Mouse (Mus musculus): ENCODE data around the gene 9530053A07Rik.

Gene 9530053A07Rik

DNA sequence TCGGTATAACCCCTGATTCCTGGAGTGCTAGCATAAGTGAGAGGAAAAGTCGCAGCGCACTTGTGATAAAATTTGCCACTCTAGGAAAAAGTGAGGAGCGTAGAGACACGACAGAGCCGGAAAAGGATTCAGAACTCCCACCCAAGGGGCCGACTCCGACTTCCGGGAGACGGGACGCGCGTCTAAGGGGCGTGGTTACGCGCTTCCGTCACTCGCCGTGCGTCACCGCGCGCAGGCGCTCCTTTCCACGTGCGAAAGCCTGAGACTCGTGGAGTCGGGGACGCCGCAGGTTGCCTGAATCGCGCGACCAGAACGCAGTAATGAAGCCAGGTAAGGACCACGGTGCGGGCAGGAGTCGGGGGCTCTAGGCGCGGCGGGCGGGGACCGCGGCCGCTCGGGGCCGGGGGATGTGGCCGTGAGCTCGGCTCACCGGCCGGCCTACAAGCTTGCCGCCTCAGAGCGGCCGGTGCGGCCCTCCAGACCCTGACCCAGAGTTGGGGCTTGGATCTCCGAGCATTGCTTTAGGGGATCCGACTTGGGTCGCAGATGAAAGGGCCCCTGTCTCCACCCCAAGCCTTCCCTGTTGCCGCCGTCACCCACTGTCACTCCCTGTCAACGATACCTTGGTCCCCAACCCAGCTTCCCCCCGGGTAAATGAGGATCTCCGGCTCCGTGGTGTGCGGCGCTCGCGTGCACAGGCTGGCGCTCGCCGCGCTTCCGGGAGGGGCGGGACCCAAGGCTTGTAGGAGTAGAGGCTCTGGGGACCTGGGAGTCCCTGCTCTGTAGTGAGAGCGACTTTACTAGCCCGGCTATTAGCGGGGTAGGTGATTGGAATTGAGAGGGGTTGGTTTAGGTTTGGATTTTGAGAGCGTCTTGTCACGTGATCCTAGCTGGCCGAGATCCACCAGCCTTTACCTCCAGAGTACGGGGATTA lies 40.5 kb downstream of the 9530053A07Rik start, which contains the start of gene Fbl:
TSS of gene Fbl (plus strand) at position 222 of the 934 bp plus-strand sequence.
- peak; percentile 94 for DNase-seq (ENCODE audit: extremely low read depth, insufficient read length, low spot score)

DNA sequence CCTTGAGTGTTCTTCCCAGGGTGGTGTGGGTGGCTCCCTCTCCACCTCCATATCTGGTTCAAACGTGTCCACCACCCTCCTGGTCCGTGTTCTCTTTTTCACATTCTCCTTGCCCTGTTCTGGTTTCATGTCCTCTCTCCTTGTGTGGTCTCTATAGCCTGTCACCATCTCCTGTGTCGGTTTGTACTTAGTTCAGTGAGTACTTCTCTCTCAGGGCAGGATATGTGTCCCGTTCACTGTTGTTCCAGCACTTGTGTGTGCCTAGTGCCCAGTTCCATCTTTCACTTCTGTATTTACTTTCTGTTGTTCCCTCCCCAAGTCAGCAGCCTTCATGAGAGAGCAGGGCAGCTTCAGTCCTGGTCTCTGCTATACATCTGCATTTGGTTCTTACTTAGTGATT lies 46.1 kb downstream of the 9530053A07Rik start:
- no peak for DNase-seq (ENCODE audit: extremely low read depth, insufficient read length, low spot score)

DNA sequence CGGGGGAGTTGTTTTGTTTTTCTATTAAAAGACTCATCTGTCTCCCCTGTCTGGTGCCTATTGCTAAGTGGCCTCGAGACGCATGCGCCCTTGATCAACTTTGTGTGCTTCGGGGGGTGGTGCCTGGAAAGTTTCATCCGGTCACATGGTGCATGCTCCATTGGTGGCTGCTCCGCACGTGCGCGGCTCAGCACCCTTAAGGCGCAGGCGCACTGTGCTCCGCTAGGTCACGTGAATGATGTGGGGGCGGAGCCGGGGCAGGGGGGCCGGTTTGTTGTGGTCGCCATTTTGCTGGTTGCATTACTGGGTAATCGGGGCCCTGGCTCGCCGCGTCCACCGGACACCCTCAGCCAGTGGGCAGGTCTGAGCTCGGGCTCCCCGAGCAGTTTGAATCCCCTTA lies 50.0 kb downstream of the 9530053A07Rik start, which contains the start of gene Dyrk1b:
TSS of gene Dyrk1b (plus strand) at position 242 of the 400 bp plus-strand sequence.
- peak; percentile 49 for DNase-seq (ENCODE audit: extremely low read depth, insufficient read length, low spot score)

DNA sequence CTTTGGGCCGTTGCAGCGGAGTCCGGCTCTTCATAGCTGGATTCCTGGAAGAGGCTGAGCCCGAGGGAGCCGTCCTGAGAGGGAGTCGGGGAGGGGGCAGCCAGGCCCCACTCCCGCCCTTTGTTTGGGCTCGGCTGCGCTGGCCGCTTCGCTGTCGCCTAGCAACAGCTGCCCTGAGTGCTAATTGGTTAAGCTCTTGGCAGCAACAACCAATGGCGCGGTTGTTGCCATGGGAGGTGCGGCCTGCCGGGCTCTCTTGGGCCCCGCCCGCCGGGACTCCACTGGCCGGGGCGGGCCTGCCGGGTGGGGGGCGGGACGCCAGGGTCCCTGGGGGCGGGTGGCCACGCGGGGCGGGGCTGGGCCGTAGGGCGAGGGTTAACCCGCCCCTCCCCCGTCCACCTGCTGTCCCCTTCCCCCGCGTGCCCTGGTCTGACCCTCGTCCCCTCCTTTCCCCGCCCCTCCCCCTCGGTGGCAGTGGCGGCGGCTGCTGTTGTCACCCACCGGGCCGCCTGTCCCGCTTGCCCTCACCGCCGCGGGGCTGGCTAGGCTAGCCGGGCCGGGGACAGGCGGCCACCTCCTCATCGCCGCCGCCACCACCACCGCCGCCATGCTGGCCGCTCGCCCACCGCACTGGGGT lies 50.6 kb downstream of the 9530053A07Rik start:
- DNase-seq (ENCODE audit: extremely low read depth, insufficient read length, low spot score) = peak; percentile 26

DNA sequence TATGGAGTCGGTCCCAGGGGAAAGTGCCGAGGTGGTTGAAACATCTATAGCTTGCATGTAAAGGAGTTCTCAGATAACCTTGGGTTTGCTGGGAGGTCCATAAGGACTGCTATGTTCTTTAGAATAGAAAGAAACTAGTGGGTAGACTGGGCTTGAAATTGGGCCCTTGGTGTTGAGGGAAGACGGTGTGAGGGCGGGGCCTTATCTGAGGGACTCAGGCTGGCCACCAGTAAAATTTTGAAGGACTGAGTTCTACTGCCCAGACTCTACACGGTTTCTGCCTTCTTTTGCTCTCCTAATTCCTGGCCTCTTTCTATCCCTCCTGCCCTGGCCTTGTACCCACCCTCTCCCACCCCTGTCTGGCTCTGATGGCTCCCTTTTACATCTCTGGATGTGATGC lies 51.6 kb downstream of the 9530053A07Rik start:
- DNase-seq (ENCODE audit: extremely low read depth, insufficient read length, low spot score) = no peak

DNA sequence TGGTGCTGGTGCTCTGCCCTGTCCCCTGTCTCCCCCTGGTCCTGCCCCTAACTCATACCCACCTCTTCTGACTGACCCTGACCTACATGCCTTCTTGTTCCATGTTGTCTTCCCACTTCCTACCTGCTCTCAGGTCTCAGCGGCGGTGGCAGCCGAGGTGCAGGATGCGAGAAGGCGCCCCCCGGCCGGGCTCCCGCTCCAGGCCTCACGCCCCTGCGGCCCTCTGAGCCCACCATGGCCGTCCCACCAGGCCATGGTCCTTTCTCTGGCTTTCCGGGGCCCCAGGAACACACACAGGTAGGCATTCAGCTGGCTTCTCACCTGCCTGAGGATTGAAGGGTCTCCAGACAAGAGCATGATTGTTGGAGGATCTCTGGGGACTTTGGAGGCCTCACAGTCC lies 52.1 kb downstream of the 9530053A07Rik start:
- DNase-seq (ENCODE audit: extremely low read depth, insufficient read length, low spot score) = no peak

DNA sequence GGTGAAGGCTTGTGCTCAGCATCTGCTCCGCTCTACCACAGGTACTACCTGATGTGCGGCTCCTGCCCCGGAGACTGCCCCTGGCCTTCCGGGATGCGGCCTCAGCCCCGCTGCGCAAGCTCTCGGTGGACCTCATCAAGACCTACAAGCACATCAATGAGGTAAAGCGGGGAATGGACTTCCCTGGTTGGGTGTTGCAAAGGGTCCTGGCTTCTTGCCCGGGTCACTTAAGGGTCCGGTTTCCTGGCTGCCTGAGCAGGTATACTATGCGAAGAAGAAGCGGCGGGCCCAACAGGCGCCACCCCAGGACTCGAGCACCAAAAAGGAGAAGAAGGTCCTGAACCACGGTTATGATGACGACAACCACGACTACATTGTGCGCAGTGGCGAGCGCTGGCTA lies 53.1 kb downstream of the 9530053A07Rik start:
- no peak for DNase-seq (ENCODE audit: extremely low read depth, insufficient read length, low spot score)

DNA sequence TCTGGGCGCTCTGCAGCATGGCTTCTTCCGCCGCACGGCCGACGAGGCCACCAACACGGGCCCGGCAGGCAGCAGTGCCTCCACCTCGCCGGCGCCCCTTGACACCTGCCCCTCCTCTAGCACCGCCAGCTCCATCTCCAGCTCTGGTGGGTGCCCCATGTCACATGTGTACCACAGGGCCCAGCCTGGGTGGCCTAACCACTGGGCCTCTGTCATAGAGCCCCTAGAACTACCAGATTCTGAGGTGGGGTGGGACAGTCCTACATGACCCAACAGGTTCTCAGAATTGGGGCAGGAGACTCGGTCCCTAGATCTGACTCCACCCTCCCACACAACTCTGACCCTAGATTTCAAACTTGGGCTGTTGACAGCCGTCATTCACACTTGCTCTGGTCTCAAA lies 56.6 kb downstream of the 9530053A07Rik start:
- DNase-seq (ENCODE audit: extremely low read depth, insufficient read length, low spot score) = no peak

DNA sequence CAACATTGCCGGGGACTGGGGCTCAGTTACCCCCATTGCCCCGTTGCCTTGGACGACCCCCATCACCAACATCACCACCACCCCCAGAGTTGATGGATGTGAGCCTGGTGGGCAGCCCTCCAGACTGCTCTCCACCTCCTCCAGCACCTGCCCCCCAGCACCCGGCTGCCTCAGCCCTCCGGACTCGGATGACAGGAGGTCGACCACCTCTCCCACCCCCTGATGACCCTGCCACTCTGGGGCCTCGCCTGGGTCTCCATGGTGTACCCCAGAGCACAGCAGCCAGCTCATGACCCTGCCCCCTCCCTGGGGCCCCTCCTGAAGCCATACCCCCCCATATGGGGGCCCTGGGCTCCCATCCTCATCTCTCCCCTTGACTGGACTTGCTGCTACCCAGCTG lies 57.4 kb downstream of the 9530053A07Rik start:
- no peak for DNase-seq (ENCODE audit: extremely low read depth, insufficient read length, low spot score)

DNA sequence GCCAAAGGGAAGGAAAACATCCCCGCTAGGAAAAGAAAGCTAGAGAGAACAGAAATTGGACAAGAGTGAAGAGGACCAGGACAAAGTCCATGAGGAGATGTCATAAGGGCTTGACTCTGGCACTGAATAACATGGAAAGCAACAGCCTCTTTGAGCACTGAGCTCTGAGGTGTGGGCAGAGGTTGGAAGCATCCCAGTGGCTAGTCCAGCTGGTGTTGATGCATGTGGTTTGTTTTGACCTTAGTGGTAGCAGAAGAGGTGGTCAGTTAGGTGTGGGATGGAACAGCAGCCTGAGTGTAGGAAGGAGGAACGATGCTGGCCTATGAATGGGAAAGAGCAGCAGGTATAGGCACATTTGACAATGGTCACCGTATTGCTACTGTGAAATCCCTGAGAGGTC lies 62.2 kb downstream of the 9530053A07Rik start:
- DNase-seq (ENCODE audit: extremely low read depth, insufficient read length, low spot score) = no peak

DNA sequence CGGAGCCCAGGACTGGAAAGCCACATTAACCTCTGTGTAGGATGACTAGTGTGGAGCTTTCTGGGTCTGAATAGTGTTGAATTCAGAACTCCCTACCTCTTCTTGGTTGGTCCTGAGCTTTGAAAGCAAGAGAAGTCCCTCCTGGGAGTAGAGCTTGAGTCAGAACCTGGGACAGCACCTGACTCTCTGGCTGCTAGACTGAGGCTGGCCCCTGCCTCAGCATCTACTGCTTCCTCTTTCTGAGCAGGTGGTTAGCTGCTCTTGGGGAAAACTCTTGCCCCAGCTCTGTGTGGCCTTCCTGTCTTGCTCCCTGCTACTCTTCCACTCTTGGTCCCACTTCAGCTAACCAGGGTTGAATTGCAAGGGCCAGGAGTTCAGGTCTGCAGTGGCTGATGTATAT lies 62.6 kb downstream of the 9530053A07Rik start:
- DNase-seq (ENCODE audit: extremely low read depth, insufficient read length, low spot score) = no peak

DNA sequence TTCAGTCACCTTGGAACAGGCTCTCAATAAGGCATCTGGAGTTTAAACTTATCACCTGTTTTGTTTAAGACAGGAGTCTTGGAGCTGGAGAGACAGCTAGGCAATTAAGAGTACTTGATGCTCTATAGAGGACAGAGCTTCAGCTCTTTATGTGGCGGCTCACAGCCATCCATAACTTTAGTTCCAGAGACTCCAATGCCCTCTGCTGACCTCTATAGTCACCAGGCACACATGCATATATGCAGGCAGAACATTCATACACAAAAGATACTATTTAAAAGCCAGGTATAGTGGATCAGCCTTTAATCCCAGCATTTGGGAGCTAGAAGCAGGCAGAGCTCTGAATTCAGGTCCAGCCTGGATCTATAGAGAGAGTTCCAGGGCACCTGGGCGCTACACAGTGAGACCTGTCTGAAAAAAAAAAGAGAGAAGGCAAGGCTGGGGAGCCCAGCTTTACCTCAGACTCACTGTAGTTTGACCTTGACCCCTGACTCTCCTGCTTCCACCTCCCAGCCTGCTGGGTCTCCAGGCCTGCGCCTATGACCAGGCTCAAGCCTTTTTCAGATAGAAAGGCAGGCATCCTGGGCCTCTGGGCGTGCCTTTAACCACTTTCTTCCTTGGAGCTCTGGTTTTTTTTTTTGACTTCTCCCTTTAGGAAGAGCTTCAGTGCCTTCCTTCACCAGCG lies 66.3 kb downstream of the 9530053A07Rik start:
- no peak for DNase-seq (ENCODE audit: extremely low read depth, insufficient read length, low spot score)

DNA sequence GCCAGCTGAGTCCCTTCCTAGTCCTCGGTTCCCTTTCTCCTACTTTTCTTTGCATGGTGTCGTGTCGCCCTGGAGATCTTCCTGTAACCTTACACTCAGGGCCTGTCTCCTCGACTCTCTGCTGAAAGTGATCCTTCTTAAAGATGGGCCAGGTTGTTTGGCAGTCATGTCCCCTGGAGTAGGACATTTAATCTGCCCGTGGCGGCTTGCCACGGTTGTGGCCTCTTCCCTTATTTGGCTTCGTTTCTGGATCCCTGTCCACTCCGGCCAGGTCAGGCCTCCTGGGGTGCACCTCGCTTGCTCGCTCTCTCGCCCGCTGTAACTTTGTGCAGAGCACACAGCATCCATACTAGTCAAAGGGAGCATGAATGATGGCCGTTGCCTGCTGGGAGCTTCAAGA lies 67.3 kb downstream of the 9530053A07Rik start:
- DNase-seq (ENCODE audit: extremely low read depth, insufficient read length, low spot score) = no peak

DNA sequence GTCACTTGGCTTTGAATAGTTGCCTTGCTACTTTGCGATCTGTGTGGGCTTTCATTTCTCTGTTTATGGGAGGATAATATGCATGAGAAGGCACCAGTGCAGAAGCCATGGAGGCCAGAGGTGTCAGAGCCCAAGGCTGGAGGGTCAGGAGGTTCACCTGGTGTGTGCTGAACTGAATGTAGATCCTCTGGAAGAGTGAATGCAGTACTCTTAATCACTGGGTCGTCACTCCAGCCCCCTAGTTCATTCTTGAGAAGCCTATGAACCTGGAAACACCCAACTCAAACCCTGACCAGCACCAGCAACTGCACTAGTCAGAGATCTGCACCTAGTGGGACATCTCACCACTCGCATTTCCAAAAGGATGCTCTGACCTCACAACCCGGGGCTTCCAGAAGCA lies 69.8 kb downstream of the 9530053A07Rik start:
- no peak for DNase-seq (ENCODE audit: extremely low read depth, insufficient read length, low spot score)

DNA sequence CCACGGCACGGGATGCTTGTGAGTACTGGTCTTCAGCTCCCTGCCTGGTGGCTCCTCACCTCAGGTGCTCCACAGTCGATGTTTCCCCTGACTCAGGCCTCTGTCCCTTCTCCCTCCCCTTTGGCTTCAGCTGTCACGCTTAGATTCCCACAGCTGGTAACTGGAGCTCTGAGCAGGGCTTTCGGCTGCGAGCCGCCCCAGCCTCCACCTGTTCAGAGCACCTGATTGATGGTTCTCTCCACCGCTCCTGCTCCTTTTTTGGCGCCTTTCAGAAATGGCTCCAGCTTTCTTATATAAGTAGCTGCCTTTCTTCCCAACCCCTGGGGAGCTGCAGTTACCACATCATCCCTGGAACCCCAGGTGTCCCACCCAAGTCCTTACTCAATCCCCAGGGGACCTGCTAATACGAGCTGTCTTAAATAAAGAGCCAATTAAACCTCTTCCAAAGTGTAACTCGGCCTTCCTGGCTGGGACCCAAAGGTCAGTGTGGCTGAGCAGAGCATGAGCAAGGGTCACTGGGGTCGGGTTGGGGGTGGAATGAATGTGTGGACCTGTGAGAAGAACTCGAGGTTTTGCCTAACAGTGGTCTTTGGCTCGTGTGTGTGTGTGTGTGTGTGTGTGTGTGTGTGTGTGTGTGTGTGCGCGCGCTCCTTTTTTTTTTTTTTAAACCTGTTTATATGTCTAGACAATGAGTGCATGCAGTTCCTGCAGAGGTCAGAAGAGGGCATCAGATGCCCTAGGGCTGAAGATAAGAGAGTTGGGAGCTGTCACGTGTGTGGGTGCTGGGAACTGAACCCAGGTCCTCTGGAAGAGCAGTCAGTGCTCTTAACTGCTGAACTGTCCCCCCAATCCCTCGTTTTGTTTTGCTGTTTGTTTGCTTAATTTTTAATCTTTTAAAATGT lies 74.2 kb downstream of the 9530053A07Rik start:
- no peak for DNase-seq (ENCODE audit: extremely low read depth, insufficient read length, low spot score)

DNA sequence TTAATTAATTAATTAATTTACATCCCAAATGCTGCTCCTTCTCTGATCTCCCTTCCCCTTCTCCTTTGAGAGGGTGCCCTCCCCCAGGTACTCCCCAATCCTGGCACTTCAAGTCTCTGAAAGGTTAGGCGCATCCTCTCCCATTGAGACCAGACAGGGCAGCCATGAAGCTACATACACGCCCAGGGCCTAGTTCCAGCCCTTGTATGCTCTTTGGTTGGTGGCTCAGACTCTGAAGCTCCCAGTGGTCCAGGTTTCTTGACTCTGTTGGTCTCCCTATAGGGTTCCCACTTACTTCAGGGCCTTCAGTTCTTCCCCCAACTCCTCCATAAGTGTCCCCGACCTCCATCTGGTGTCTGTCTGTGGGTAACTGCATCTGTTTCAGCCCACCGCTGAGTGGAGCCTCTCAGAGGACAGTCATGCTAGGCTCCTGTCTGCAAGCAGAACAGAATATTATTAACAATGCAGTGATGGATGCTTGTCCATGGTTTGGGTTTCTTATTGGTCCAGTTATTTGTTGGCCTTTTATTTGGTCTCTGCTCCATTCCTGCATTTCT lies 76.9 kb downstream of the 9530053A07Rik start:
- no peak for DNase-seq (ENCODE audit: extremely low read depth, insufficient read length, low spot score)

DNA sequence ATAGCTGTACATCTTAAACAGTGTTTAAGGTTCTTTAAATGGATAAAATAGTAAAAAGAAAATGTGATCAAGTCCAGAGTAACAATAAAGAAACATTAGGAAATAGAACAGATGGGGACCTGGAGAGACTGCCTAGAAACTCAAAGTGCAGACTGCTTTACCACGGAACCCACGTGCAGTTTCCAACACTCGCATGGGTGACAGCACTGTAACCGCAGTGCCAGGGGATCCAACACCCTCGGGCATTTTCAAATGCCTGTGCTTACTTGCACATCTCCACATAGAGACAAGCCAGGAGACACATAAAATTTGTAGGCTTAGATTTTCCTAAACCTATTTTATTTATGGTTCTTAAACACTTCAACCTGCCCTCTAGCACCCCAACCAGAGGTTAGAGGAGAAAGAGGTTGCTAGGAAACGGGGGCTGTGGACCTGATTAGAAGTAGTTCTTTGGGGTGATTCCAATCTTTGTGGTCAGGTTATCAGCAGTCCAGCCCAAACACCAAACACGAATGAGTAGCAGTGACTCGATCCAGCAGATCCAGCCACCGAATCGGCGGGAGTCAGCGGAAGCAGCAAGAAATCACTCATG lies 79.2 kb downstream of the 9530053A07Rik start:
- no peak for DNase-seq (ENCODE audit: extremely low read depth, insufficient read length, low spot score)

DNA sequence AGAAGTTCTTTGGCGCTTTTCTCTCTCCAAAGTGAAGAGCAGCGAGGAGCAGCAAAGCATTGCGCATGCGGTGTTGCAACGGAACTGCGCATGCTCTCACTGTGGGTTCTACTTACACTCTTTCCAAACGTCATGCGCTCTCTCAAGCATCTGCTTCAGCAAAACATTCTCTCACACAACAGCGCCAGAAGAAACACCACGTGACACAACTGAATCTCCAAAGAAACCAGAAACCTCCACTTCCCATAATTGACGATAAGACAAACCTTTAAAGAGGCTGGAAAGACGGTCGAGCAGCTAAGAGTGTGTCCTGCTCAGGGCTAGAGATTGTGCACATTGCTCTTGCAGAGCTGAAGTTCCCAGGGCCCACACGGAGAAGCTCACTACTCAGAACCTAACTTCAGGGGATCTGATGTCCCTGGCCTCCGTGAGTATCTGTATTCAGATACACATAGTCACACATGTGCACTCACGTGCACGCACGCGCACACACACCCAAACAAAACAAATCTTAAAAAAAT lies 79.8 kb downstream of the 9530053A07Rik start:
- no peak for DNase-seq (ENCODE audit: extremely low read depth, insufficient read length, low spot score)

DNA sequence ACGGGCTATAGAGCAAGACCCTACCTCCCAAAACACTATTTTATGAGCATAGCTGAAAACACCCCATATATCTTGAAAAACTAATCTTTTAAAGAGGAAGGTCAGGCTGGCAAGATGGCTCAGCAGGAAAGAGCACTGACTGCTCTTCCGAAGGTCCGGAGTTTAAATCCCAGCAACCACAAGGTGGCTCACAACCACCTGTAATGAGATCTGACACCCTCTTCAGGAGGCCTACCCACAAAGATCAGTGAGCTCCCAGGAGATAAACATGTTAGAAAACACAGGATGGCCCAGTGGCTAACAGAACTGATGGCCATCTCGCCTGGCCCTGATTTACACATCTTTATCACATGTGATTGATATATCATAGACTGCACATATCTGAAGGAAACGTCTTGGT lies 81.5 kb downstream of the 9530053A07Rik start:
- DNase-seq (ENCODE audit: extremely low read depth, insufficient read length, low spot score) = no peak

All from 3134 (cell line).